Mouse (Mus musculus): ENCODE measurements around the gene Lcor.

Gene Lcor

GRCm38 (mm10) chr19:41476530-41477249, 5.7 kb upstream of the Lcor start:
- DNase-seq = no peak

- peak; percentile 56 to 57 for DNase-seq
Measured at GRCm38 (mm10) chr19:41481030-41481886, 1.2 kb upstream of the Lcor start.

GRCm38 (mm10) chr19:41481887-41482189, 599 bp upstream of the Lcor start:
- no peak for DNase-seq

- DNase-seq = peak; percentile 72 to 81
Measured at GRCm38 (mm10) chr19:41482909-41483444, 540 bp downstream of the Lcor start.

- no peak for DNase-seq
Measured at GRCm38 (mm10) chr19:41483445-41484040, 1.1 kb downstream of the Lcor start.

- no peak for DNase-seq
Measured at GRCm38 (mm10) chr19:41484361-41484760, 1.9 kb downstream of the Lcor start.

GRCm38 (mm10) chr19:41495382-41496032, 13.1 kb downstream of the Lcor start:
- DNase-seq = no peak

- DNase-seq = no peak
Measured at GRCm38 (mm10) chr19:41496058-41496457, 13.6 kb downstream of the Lcor start.

- no peak for DNase-seq
Measured at GRCm38 (mm10) chr19:41507872-41508271, 25.4 kb downstream of the Lcor start.

GRCm38 (mm10) chr19:41514836-41515235, 32.4 kb downstream of the Lcor start:
- peak; percentile 23 to 29 for DNase-seq

- DNase-seq = no peak
Measured at GRCm38 (mm10) chr19:41515549-41515948, 33.1 kb downstream of the Lcor start.

GRCm38 (mm10) chr19:41517006-41517405, 34.6 kb downstream of the Lcor start:
- no peak for DNase-seq

- DNase-seq = no peak
Measured at GRCm38 (mm10) chr19:41519121-41519520, 36.7 kb downstream of the Lcor start.

- DNase-seq = no peak
Measured at GRCm38 (mm10) chr19:41522246-41522645, 39.8 kb downstream of the Lcor start.

GRCm38 (mm10) chr19:41523798-41524563, 41.5 kb downstream of the Lcor start:
- no peak for DNase-seq

GRCm38 (mm10) chr19:41529169-41529568, 46.7 kb downstream of the Lcor start:
- no peak for DNase-seq

- DNase-seq = no peak
Measured at GRCm38 (mm10) chr19:41534021-41534420, 51.6 kb downstream of the Lcor start.

GRCm38 (mm10) chr19:41556981-41557380, 74.5 kb downstream of the Lcor start:
- DNase-seq = no peak

GRCm38 (mm10) chr19:41557491-41557890, 75.1 kb downstream of the Lcor start:
- DNase-seq = no peak

- no peak for DNase-seq
Measured at GRCm38 (mm10) chr19:41558891-41559486, 76.6 kb downstream of the Lcor start.

- no peak for DNase-seq
Measured at GRCm38 (mm10) chr19:41560856-41561255, 78.4 kb downstream of the Lcor start.

- no peak for DNase-seq
Measured at GRCm38 (mm10) chr19:41568791-41569190, 86.4 kb downstream of the Lcor start.
